Mouse (Mus musculus): ENCODE results near the gene A230050P20Rik.
"Not testable (repeated sequence)": the region's sequence is repeated elsewhere in the genome, so short reads cannot be mapped to it uniquely, and the experiment has no call there.

A230050P20Rik gene

GRCm38 (mm10) chr9:20868448-20869001, at the start of gene A230050P20Rik:
Gene A230050P20Rik (plus strand): TSS chr9:20868642.
- DNase-seq, result peak; percentile 78

DNA sequence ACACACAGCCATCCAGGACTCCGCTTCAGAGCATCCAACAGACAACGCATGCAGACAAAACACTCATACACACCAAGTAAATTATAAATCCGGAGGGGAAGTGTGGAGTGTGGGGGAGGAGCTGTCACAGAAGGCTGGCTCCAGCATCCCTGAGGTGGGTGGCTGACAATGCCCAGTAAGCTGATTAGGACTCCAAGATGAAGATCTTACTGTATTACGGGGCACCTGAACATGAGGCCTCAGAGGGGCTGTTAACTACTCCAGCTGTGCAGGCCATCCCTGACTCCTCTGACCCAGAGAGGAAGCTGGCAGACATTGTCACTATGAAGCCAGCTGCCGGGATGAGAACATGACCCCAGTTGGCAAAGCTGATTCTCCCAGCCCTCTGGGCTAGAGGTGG, 48.4 kb upstream of the A230050P20Rik start:
- no peak for DNase-seq

- DNase-seq, result no peak
Measured at GRCm38 (mm10) chr9:20822821-20823220, 45.6 kb upstream of the A230050P20Rik start.

GRCm38 (mm10) chr9:20825781-20826180, 42.7 kb upstream of the A230050P20Rik start:
- DNase-seq, result peak; percentile 44

DNA sequence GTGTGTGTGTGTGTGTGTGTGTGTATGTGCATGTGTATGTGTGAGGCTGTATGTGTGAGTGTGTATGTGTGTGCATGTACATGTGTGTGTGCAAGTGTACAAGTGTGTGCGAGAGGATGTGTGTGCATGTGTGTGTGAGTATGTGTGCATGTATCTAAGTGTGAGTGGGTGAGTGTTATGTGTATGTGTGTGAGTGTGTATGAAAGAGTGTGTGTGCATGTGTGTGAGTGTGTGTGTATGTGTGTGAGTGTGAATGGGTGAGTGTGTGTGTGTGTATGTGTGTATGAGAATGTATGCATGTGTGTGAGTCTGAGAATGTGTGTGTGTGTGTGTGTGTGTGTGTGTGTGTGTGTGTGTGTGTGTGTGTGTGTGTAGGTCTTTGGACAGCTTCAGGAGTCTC, 40.3 kb upstream of the A230050P20Rik start:
- no peak for DNase-seq

- DNase-seq, result peak; percentile 96
Measured at GRCm38 (mm10) chr9:20830901-20831643, 37.4 kb upstream of the A230050P20Rik start.

DNA sequence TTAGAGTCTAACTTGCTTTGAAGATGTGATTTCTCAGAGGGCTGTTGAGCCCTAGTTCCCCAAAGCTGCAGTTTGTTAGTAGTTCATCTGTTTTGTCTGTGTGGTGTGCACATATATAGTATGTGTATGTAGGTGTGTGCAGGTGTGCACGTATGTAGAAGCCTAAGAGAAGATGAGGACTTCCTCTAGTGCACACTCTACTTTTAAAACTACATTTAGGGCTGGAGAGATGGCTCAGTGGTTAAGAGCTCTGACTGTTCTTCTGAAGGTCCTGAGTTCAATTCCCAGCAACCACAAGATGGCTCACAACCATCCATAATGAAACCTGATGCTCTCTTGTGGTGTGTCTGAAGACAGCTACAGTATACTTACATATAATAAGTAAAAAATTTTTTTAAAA, 33.6 kb upstream of the A230050P20Rik start:
- DNase-seq, result no peak

GRCm38 (mm10) chr9:20835431-20835954, 32.9 kb upstream of the A230050P20Rik start:
- DNase-seq, result not testable (repeated sequence)

GRCm38 (mm10) chr9:20837184-20837947, 31.1 kb upstream of the A230050P20Rik start:
- DNase-seq, result no peak

- DNase-seq, result no peak
Measured at GRCm38 (mm10) chr9:20838931-20839330, 29.5 kb upstream of the A230050P20Rik start.

- DNase-seq, result no peak
Measured at GRCm38 (mm10) chr9:20842211-20842610, 26.2 kb upstream of the A230050P20Rik start.

DNA sequence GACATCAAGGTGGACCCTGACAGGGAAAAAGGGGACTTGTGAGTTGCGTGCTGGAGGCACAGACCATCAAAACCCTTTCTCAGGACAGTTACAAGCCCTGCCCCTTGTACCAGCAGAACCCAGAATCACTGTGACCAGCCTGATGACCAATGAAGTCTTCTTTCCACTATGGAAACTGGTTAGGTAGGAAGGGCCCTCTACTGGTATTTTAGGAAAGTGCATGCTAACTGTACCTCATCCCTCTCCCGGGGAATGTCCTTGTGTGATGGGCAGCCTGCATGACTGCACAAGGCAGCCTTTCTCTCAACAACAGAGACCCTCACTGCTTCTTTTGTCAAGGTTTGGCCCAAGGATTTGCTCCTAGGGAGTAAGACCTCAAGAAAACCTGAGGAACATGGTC, 25.8 kb upstream of the A230050P20Rik start:
- peak; percentile 30 for DNase-seq

DNA sequence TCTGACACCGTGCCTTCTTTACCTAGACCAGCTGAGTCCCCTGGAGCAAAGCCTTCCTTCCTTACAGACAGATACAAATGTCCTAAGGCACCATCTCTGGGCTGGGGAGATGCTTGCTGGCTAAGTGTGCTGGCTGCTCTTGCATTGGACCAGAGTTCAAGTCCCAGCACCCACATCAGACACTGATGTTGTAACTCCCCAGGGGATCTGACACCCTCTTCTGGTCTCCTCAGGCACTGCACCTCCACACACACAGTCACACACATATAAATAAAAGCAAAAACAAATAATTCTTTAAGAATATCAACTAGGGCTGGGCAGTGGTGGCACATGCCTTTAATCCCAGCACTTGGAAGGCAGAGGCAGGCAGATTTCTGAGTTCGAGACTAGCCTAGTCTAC, 18.3 kb upstream of the A230050P20Rik start:
- no peak for DNase-seq

GRCm38 (mm10) chr9:20857131-20857530, 11.3 kb upstream of the A230050P20Rik start:
- DNase-seq, result peak; percentile 58

- no peak for DNase-seq
Measured at GRCm38 (mm10) chr9:20859926-20860325, 8.5 kb upstream of the A230050P20Rik start.

GRCm38 (mm10) chr9:20861821-20862220, 6.6 kb upstream of the A230050P20Rik start:
- peak; percentile 41 for DNase-seq

DNA sequence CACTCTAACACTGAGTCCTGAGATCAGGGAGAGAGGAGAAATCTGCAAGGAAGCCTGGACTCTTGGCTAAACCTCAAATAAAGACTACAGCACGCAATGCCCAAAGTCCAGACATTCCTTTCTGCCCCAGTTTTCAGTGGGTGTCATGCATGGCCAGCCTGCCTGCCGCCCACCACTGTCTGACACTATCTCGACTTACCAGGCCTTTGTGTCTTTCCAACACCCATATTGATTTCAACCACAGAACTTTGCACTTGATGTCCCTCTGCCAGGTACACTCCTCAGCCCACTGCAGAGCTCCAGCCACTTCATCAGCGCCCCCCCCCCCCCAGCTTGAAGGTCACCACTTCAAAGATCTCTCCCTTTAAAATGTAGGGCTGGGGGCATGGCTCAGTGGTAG, 6.2 kb upstream of the A230050P20Rik start:
- DNase-seq, result no peak

DNA sequence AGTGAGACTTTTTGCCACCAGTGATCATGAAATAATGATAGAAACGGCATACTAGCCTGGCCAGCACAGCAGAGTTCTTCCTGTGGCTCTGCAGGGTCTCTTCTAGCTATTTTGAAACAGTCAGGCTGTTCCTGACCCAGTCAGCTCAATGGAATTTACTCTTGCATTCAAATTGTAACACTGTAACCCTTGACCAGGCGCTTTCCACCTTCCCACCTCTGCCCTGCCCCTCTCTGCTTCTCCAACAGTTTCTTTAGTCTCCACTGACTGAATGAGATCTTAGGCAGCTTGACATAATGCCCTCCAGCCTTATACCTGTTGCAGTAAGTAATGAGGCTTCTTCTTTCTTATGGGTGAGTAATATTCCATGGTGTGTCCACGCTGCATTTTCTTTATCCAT, 1.6 kb upstream of the A230050P20Rik start:
- no peak for DNase-seq

DNA sequence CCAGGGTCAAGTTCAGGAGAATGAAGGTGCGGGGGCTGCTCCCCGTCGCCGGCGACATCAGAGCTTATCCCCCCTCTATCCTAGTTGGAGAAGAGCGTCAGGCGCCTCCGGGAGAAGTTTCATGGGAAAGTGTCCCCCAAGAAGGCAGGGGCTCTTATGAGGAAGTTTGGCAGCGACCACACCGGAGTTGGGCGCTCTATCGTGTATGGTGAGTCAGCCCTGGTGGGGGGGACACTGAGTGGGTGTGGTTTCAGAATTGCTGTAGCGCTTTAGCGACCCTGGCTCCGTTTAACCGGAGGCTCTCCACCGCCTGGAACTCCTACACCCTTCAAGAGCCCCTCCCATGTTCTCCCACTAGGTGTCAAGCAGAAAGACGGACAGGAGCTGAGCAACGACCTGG, 804 bp downstream of the A230050P20Rik start:
- DNase-seq, result peak; percentile 56

GRCm38 (mm10) chr9:20870211-20871173, 2.0 kb downstream of the A230050P20Rik start:
- no peak for DNase-seq

GRCm38 (mm10) chr9:20872991-20873390, 4.5 kb downstream of the A230050P20Rik start:
- no peak for DNase-seq

GRCm38 (mm10) chr9:20873521-20873920, 5.1 kb downstream of the A230050P20Rik start:
- DNase-seq, result no peak

Measured in lung, postnatal 10 days (tissue).